Comparison of ENCODE assay signal across 25 mouse cellular contexts in genomic region chr11:117475204-117475603, GRCm38 (mm10). TPM values are rescaled to one million over a fixed set of nuclear protein-coding genes. Genes with fewer than 3 reads are reported as not detected.
A peak's percentile ranks its signal among the peaks of the same experiment; 100 is the strongest.
DNase-seq lines count a peak whose midpoint lies in the region; ATAC-seq and TF ChIP-seq lines count a peak whose summit lies in the region.
"Had no signal": no experiment of that assay in that cellular context is flagged by ENCODE, and none has a peak within 500 bp of the region (broad histone marks: within the 10 kb centered on the region; RNA-seq: fewer than 3 reads in every experiment).

No protein-coding gene starts in this region.

- no peaks in the 10 kb centered on the region for H3K27me3 ChIP-seq in midbrain, postnatal 0 days (ENCODE audit: insufficient read depth, low read length)
- 0 out of 2 replicates have a peak, but pooled peaks cover 7% of the 10 kb centered on the region for H3K27me3 ChIP-seq in midbrain, embryonic 13.5 days
- H3K27me3 ChIP-seq in ES-Bruce4 (ENCODE audit: control insufficient read depth, insufficient read depth, low read length, poor library complexity, severe bottlenecking) = no peaks in the 10 kb centered on the region
- H3K27me3 ChIP-seq: Patski had no signal

- no peaks in the 10 kb centered on the region for H3K36me3 ChIP-seq in midbrain, postnatal 0 days (ENCODE audit: insufficient read depth, low read length)
- no peaks in the 10 kb centered on the region for H3K36me3 ChIP-seq in midbrain, embryonic 13.5 days
- H3K36me3 ChIP-seq in ES-Bruce4 (ENCODE audit: control insufficient read depth, insufficient read depth, low read length, poor library complexity, severe bottlenecking) = no peaks in the 10 kb centered on the region
- H3K36me3 ChIP-seq: embryonic facial prominence, embryonic 12.5 days; heart, embryonic 10.5 days; hindbrain, embryonic 13.5 days had no signal

- H3K9ac ChIP-seq in midbrain, postnatal 0 days (replicated peaks; ENCODE audit: low read length, poor library complexity, severe bottlenecking) = no peak overlapping the region
- no peak overlapping the region for H3K9ac ChIP-seq in midbrain, embryonic 13.5 days (replicated peaks)
- H3K9ac ChIP-seq in ES-Bruce4 (ENCODE audit: low read depth, poor library complexity, severe bottlenecking) = no peak overlapping the region
- H3K9ac ChIP-seq: embryonic facial prominence, embryonic 12.5 days; hindbrain, embryonic 13.5 days had no signal

- 97% methylated on average over 2 of the region's 2 CpGs for whole genome bisulfite sequencing in midbrain, postnatal 0 days
- WGBS in midbrain, embryonic 13.5 days = 100% methylated on average over 2 of the region's 2 CpGs

- H3K4me1 ChIP-seq in midbrain, postnatal 0 days (ENCODE audit: insufficient read depth, low read length) = peaks cover 16% of the 10 kb centered on the region; the same call in 1 of the 2 replicates
- H3K4me1 ChIP-seq in midbrain, embryonic 13.5 days (replicated peaks) = peaks cover 57% of the 10 kb centered on the region
- H3K4me1 ChIP-seq in ES-Bruce4 (ENCODE audit: control insufficient read depth, insufficient read depth, low read length) = peaks cover 11% of the 10 kb centered on the region

- no peak for DNase-seq in midbrain, postnatal 0 days (ENCODE audit: low spot score)
- DNase-seq in brain, embryonic 14.5 days (ENCODE audit: low read depth) = no peak
- DNase-seq in spleen, adult 18-20 months = no peak
- DNase-seq in embryo, embryonic 10 days (ENCODE audit: low spot score) = no peak
- DNase-seq: cerebellum, adult 11 months; cerebellum, adult 8-10 months; cerebellum, postnatal 14 days had no signal

- TF ChIP-seq EP300 in ES-Bruce4 (IDR thresholded peaks at IDR 0.05; ENCODE audit: insufficient read depth, low read depth, low read length) = no peak

- no peak overlapping the region for H3K4me3 ChIP-seq in midbrain, postnatal 0 days (ENCODE audit: low read depth, low read length)
- H3K4me3 ChIP-seq in midbrain, embryonic 13.5 days (replicated peaks) = no peak overlapping the region
- no peak overlapping the region for H3K4me3 ChIP-seq in ES-Bruce4 (ENCODE audit: low read depth, low read length)
- H3K4me3 ChIP-seq: embryonic facial prominence, embryonic 12.5 days; hindbrain, embryonic 13.5 days had no signal

- no peak for TF ChIP-seq POLR2A in ES-Bruce4 (IDR thresholded peaks at IDR 0.05; ENCODE audit: insufficient read depth, low read length)
- TF ChIP-seq POLR2A in brain, embryonic 14.5 days (IDR thresholded peaks at IDR 0.05; ENCODE audit: borderline replicate concordance, extremely low read depth, insufficient read depth, insufficient read length, poor library complexity, severe bottlenecking) = no peak

- no peak for ATAC-seq in midbrain, postnatal 0 days (ENCODE audit: low FRiP score)
- no peak for ATAC-seq in midbrain, embryonic 13.5 days
- ATAC-seq: activated CD4-positive, CD25-positive, alpha-beta regulatory T cell, adult 4 months; forebrain, embryonic 16.5 days; hindbrain, postnatal 0 days; Patski had no signal

- H3K9me3 ChIP-seq in midbrain, postnatal 0 days (ENCODE audit: low read length) = no peaks in the 10 kb centered on the region
- H3K9me3 ChIP-seq in midbrain, embryonic 13.5 days = no peaks in the 10 kb centered on the region
- no peaks in the 10 kb centered on the region for H3K9me3 ChIP-seq in ES-Bruce4 (replicated peaks; ENCODE audit: control insufficient read depth, insufficient read depth, low read length, poor library complexity, severe bottlenecking)
- H3K9me3 ChIP-seq: embryonic facial prominence, embryonic 12.5 days; hindbrain, embryonic 13.5 days had no signal

- H3K27ac ChIP-seq in midbrain, postnatal 0 days (ENCODE audit: low read depth, low read length) = no peak overlapping the region
- no peak overlapping the region for H3K27ac ChIP-seq in midbrain, embryonic 13.5 days
- H3K27ac ChIP-seq in ES-Bruce4 (ENCODE audit: insufficient read depth, low read length) = no peak overlapping the region
- H3K27ac ChIP-seq: embryonic facial prominence, embryonic 12.5 days; heart, embryonic 10.5 days; hindbrain, embryonic 13.5 days; hindbrain, postnatal 0 days had no signal

- peak; percentile 39; the same call in 1 of the 2 replicates for TF ChIP-seq CTCF in midbrain, postnatal 0 days (IDR thresholded peaks at IDR 0.05)
- TF ChIP-seq CTCF in ES-Bruce4 (IDR thresholded peaks at IDR 0.05; ENCODE audit: low read depth, low read length) = peak; percentile 39
- TF ChIP-seq CTCF in brain, embryonic 14.5 days (IDR thresholded peaks at IDR 0.05; ENCODE audit: borderline replicate concordance, extremely low read depth, insufficient read depth, insufficient read length) = peak; percentile 28; the same call in 1 of the 2 replicates

- H3K4me2 ChIP-seq in midbrain, postnatal 0 days (ENCODE audit: low read depth, low read length, poor library complexity, severe bottlenecking) = no peak overlapping the region
- H3K4me2 ChIP-seq in midbrain, embryonic 13.5 days (replicated peaks) = no peak overlapping the region
- H3K4me2 ChIP-seq: embryonic facial prominence, embryonic 12.5 days; hindbrain, embryonic 13.5 days had no signal

RNA-seq across cellular contexts. Expression of gene Gm11733, which starts 9.0 kb away (rescaled TPM):
- total RNA-seq in midbrain, postnatal 0 days (2014; rRNA removed) = 0.38 TPM in 1 of 2 replicates, not detected in the other
- 0.07 TPM in 1 of 2 replicates, not detected in the other for polyA plus RNA-seq in midbrain, postnatal 0 days (2015; fragmentation: Nextera tagmentation; extraction: Ambion mirVana)
- not detected in 2 replicates for polyA plus RNA-seq in midbrain, embryonic 13.5 days (2015; fragmentation: Nextera tagmentation; extraction: Ambion mirVana)
- polyA plus RNA-seq in ES-Bruce4 (2011; ENCODE audit: insufficient read depth, insufficient read length, low read depth, missing spikeins) = not detected in 2 replicates
- polyA plus RNA-seq in brain, embryonic 14.5 days (2012; rRNA removed) = 0.09 and 0.12 TPM in 2 replicates
- total RNA-seq: adrenal gland, adult 18-20 months; adrenal gland, postnatal 25 days; common myeloid progenitor, adult 5-6 weeks; gastrocnemius, postnatal 10 days; gastrocnemius, postnatal 4 days; heart, adult 18-20 months; heart, postnatal 10 days; hematopoietic stem cell, adult 5-6 weeks had no signal
- polyA plus RNA-seq: embryonic facial prominence, embryonic 12.5 days; forebrain, embryonic 11.5 days; forebrain, embryonic 16.5 days; heart, embryonic 10.5 days; hindbrain, embryonic 13.5 days; hindbrain, postnatal 0 days had no signal
